Mouse (Mus musculus) liver (tissue): ENCODE results near the gene Atp8b4.

Experiments
- DNase-seq: peaks from one replicate; pipeline ENCODE4 v3.0.0-alpha.2; 2020; ENCODE audit warnings: mixed read lengths

Atp8b4 gene

DNA sequence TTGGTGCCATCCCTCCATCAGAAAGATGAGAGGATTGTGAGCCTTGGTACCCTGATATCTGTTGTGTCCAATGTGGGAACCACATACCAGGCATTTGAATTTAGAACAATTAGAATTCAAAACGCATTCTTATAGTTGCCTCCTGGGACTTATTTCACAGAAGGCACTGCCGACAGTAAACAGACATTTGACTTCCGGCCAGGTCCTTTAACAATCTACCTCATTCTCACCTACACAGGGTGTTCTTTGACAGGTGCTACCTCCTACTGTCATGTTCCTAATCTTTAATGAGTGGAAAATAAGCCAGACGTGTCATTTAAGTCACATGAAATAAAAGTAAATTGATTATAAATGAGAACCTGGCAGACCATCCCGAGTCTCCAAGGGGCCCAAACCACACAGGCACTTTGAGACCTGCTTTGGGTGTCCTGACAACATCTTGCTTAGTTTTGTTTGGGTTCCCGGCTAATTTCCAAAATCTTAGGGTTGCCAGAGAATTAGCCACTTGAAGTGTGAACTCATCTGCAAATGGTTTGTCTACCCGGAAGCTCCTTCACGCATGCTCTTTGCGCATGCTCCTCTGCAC, 67.9 kb downstream of the Atp8b4 start:
- no peak for DNase-seq

DNA sequence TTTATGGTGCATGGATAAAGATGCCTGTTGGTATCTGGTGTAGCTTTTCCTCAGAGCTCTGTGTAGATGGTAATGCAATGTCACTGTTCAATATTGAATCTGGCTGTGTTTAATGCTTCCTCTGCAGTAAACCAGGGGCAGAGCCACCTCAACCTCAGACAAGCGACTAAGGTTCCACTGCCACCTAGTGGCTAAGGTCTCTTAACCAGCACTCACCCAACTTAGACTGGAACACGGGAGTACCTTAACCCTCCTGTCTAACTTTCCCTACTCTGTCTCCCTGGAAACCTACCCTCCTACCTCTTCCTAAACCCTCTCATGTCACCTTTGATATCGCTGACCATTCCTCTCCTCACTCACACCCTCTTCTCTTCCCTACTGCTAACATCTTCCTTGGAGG, 71.2 kb downstream of the Atp8b4 start:
- peak; percentile 40 for DNase-seq

- DNase-seq = no peak
Observed at GRCm38 (mm10) chr2:126425223-126425622, 75.3 kb downstream of the Atp8b4 start.

DNA sequence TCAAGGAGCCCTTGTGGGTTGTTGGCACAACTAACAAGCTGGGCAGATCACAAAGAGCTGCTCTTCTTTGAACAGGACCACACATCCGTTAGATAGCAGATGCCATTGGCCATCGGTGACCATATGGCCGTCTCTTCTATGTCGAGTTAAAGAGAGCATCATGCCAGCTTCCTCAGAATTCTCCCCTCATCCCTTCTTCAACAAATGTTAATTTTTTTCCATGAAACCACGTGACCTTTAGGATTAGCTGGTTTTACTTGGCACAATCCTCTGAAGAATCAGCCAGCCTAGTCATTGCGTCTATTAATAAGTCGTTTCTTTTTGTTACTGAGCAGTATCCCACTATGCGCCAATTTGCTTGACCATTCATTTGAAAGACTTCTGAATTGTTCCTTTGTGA, 75.8 kb downstream of the Atp8b4 start:
- DNase-seq = no peak

DNA sequence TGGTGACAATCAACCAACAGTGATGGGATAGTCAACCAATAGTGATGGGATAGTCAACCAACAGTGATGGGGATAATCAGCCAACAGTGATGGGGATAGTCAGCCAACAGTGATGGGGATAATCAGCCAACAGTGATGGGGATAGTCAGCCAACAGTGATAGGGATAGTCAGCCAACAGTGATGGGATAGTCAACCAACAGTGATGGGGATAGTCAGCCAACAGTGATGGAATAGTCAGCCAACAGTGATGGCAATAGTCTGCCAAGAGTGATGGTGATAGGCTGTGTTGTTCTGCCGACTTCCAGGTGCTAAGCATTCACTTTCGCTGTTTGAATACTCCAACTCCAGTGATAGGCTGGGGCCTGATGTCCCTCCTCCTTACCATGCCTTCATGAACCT, 79.6 kb downstream of the Atp8b4 start:
- no peak for DNase-seq

DNA sequence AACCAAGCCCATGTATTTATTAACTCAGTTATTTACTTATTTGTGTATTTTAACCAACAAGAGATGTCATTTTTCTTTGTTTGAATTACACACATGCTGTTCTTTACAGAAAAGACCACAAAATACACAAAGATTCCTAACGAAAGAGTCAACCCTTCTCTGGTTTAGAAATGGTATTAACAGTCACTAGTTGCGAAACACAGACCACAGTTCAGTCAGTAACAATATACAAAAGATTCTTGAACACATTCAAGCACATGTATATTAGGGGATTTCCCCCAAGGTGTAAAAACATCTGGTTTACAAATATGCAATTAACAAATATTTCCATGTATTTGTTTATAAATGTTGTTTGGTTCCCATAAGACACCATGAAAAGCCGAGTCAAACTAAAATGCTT, 81.6 kb downstream of the Atp8b4 start:
- no peak for DNase-seq

GRCm38 (mm10) chr2:126416772-126417171, 83.7 kb downstream of the Atp8b4 start:
- no peak for DNase-seq

DNA sequence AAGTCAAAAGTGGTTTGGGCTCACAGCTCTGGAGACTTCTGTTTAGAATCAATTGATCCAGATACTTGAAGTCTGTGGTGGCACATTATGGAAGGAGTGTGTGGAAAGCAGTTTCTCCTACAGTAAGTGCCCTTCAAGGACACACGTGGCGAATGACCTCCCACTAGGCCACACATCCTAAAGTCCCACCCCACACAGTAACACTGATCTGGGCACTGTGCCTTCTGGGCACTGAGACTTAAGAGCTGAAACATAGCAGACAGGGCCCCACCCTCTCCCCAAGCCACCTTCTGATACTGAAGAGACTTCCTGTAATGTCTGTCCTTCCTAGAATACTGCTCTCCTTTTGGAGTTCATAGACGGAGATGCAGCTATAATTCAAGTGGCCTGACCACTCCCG, 84.5 kb downstream of the Atp8b4 start:
- no peak for DNase-seq

GRCm38 (mm10) chr2:126412759-126413158, 87.7 kb downstream of the Atp8b4 start:
- DNase-seq = no peak

DNA sequence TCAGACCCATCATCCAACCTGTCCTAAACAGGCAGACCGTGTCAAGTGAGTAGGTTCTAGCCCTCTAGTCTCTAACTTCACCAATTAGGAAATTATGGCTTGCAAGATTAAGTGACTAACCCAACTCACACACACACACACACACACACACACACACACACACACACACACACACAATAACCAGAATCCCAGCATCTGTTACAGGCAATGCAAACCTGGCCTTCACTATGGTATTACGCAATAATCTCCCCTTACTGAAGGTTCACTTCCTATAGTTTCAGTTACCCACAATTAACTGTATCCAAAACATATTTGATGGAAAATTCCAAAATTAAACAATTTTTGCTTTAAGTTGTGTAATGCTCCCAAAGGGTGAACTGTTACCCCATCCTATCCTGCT, 101.0 kb downstream of the Atp8b4 start:
- DNase-seq = no peak

GRCm38 (mm10) chr2:126399017-126399416, 101.5 kb downstream of the Atp8b4 start:
- DNase-seq = no peak

- DNase-seq = no peak
Observed at GRCm38 (mm10) chr2:126398216-126398615, 102.3 kb downstream of the Atp8b4 start.

DNA sequence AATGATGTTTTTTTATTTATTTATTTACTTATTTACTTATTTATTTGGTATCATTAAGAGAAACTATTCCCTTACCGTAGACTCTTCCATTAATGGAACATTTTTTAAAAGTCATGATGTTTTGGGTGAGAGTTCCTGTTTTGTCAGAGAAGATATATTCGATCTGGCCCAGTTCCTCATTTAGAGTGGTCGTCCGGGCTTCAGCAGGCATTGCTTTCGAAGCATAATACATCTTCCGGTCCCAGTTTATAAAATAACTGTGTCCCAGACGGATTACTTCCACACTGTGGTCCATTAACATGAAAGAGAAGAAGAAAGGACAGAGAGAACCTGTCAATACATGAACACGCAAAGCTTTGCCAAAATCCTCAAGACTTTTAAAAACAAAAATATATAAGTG, 103.0 kb downstream of the Atp8b4 start:
- DNase-seq = no peak

- DNase-seq = no peak
Observed at GRCm38 (mm10) chr2:126394924-126395323, 105.5 kb downstream of the Atp8b4 start.

DNA sequence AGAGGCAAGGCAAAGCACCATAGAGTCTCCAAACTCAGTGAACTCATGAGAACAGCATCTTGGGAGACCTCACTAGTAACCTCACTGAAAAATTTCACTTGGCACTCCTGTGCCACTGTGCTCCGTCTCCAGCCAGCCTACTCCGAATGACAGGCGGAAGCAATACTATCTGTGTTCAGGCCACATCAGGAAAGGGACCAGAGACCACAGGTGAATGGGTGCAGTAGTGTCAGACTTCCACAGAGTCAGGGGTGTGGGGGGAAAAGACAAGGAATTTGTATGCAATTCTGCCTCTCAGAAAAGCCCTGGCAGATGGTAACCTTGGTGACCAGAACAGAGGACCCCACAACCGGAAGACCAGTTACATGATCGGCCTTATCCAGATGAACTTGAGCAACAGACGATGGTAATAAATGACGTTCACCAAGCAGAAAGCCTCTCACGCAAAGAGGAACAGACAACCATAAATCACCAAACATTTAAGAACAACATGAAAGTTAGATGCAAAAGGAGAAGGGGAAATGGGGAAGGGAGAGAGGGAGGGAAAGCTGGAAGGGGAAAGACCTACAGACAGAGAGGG, 112.9 kb downstream of the Atp8b4 start:
- no peak for DNase-seq

DNA sequence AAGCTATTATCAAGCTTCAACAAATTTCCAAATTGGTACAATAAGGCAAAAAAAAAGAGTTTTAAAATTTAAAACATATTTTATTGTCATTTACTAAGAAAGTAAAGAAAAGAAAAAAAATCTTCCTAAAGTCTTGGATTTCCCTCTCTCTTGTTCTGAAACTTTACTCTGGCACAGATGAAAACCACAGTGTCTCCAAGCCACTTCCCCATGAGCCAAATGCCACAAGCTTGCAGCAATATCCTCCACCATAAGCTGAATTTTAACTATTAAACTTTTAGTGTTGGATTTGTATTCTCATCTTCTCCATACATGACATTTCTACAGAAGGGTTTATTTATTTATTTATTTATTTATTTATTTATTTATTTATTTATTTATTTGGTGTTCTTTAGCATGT, 114.4 kb downstream of the Atp8b4 start:
- DNase-seq = no peak

DNA sequence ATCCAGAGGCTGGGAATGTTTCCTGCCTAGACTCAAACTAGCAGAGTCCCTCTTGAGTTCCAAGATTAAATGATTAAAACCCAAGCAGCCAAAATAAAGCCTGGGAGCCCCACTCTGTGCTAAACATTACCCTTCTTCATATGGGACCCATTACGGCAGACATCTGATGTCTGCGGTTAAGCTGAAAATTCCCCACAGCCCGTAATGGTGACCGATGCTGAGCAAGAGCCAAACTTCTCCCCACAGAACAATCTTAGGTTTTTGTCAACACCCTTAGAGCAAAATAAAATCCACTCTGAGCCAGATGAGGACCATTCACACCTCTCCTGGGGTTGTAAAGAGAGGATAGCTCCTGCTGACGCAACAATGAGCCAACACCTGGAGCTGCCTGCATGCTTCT, 120.2 kb downstream of the Atp8b4 start:
- no peak for DNase-seq

DNA sequence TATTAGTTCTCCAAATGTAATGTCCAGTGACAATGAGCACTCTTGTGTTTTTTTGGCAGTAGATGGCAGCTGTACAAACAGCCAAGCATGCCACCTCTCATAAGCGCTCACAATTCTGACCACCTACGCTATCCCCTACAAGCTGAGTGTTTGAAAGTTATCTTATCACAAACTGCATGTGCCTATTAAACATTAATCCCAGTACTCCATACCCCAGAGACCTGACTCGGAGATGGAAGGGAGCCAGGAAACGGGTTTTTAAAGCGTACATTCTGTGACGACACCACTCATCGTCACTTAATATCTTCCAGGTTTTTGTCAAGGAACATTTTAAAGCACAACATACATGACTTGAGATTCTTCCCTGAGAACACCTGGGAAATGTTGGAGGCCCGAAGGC, 128.8 kb downstream of the Atp8b4 start:
- no peak for DNase-seq

GRCm38 (mm10) chr2:126369815-126370214, 130.7 kb downstream of the Atp8b4 start:
- no peak for DNase-seq

DNA sequence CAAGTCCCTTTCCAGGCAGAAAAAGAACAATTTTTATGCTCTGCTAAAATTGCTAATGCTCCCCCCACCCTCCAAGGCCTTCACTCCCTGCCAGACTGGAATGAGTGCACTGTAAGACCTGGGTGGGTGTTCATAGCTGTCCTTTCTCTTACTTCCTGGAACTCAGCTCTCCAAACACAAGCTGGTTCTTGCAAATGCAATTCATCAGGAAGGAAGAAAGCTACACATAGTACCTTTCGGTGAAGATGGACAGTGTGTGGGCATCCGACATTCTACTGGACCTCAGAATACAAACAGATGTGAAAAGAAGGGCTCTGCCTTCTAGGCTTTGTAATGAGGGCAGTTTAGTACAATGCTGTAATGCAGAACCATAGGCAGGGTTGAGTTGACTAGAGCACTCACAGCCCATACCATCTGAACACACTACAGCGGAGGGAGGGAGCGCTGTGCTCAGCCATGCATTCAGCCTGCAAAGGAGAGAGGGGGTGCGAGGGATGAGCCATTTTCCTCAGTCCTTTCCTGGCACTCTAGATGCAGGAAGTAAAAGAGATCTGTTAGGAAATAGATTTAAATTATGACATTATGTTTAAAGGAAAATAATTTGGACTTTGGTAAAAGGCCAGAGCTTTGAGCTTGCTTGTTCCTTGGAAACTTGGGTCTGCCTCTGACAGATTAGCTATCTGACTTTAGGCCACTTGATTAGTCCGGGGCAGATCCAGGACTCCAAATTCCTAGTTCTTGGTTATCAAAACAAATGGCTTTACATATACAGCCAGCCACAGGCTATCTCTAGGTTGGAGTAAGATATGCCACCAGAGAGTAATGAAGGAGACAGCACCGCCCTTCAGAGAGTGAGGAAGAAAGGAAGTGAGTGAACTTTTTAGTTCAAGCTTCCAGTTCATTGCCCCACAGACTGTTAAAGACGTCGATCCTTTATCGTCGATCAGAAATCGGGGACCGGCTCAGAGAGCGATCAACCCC, 136.4 kb downstream of the Atp8b4 start:
- no peak for DNase-seq

- DNase-seq = peak; percentile 83
Observed at GRCm38 (mm10) chr2:126363050-126363744, 137.3 kb downstream of the Atp8b4 start.

DNA sequence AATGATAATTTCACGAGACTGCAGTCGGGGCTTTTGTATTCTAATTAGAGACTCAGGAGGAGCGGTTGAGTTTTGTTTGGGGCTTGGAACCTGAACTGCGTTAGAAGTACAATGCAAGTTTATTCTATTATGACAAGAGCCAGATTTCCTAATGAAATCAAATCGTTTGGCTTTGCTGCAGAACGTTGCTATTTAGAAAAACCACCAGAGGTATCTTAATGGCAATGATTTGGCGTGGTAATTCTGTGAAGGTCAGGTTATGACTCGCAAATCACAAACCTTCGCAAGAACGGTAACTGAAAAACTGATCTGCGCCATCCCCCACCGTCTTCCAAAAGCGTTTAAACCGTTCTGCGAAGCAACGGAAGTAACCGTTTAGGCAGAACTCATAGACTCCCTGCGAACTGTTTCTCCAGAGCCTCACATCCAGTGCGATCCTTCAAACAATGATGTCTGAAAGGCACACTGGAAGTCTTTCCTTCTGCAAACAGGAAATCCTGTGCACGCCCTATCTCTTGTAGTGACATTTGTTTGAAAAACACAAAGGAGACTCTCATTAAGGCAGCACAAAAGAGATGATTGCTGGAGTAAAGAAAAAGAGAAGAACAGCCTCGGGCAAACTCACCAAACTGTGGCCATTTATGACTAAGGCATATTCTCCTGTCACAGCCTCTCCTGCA, 139.2 kb downstream of the Atp8b4 start:
- DNase-seq = no peak

DNA sequence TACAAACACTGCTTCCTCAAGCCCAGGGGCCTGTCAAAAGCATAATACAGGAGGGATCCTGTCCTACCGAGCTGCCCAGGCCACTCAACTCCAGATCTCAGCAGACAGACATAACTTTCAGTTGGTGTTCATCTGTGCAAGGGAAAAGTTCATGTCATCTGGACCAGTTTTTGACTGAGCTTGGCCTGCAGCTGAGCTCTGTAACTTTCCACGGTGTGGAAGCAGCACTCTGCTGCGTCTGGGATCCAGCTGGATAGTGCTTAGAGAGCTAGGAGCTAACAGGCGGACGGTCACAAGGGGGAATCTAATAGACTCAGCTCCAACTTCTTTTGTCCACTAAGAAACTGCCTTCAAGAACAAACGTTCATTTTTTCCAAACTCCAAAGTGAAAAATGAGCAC, 139.8 kb downstream of the Atp8b4 start:
- no peak for DNase-seq
